Mouse (Mus musculus) adrenal gland, adult 2 months (tissue): ENCODE measurements around the gene Camsap1. TPM values are rescaled to one million over a fixed set of nuclear protein-coding genes. Genes with fewer than 3 reads are reported as not detected.

Experiments
- DNase-seq: peaks from one replicate; pipeline ENCODE4 v3.0.0; 2021
- polyA plus RNA-seq: library from polyadenylated mRNA; depleted of rRNA; stranded (reverse); fragments of >200 nt; gene quantifications from 2 replicates; pipeline ENCODE4 v1.2.3, GENCODE M21; 2012
- total RNA-seq, 2 experiments: library from RNA; stranded (reverse); gene quantifications; 2 replicates each; pipeline ENCODE4 v1.2.3; 2021

Camsap1 gene
- total and polyA plus RNA-seq, 3 experiments, result 5.5 to 32.6 (median 31.4) TPM

DNA sequence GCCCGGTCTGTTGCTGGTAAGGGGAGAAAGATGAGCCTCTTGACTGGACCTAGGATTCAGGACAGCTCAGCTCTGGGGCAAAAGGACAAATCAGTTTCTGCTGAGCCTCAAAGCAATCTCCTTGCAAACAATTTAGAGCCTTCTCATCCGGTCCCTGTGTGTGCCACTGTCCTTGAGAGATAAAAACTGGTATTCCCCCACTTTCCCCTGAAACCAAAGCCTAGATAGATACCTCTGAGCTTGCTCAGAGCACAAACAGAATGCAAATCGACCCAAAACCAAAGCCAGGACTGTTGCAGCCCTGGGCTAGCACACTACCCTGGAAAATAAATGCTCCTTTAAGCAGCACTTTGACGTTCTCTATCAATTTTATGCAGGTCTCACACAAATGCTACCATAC, 4.1 kb downstream of the Camsap1 start:
- DNase-seq, result peak; percentile 49

DNA sequence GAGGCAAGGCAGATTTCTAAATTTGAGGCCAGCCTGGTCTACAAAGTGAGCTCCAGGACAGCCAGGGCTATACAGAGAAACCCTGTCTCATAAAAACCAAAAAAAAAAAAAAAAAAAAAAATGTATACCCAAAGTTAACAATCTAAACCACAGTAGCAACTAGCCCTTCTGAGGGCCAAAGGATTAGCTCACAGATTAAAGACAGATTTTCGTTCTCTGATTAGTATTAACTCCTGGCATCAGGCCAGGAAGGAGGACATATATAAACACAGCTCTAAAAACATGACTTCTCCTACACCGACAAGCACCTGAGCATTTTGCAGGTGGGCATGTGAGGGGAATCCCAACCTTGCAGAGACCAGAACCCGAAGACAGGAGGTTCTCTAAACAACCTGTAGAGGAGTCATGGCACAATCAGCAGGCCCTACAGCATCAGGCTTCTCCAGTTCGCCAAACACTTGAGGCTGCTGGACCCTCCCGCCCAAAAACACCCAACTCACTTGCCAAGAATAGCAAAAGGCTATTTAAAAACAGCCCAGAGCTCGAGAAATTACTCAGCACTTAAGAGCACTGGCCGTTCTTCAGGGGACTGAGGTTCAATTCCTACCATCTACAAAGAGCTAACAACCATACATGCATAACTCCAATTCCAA, 5.4 kb downstream of the Camsap1 start:
- no peak for DNase-seq

- no peak for DNase-seq
Observed at GRCm38 (mm10) chr2:25975141-25975770, 7.8 kb downstream of the Camsap1 start.

- DNase-seq, result peak; percentile 17
Observed at GRCm38 (mm10) chr2:25970426-25970825, 12.7 kb downstream of the Camsap1 start.

DNA sequence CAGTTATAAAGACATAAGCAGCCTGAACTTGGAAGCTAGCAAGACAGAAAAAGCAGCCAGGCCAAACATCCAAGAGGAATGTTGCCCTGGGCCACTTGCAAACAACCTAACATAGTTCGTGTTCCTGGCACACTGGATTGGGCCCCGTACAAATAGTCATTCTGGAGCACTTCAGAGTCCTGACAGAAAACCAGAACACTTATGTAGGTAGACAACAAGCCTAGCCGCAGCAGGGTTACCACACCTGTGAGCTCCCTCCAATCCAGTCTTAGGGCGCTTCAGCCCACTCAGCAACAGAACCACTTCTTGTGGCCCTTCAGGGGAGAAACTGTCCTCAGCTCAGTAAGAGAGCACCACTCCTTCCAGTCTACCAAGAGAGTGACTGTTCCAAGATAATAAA, 13.8 kb downstream of the Camsap1 start:
- no peak for DNase-seq

DNA sequence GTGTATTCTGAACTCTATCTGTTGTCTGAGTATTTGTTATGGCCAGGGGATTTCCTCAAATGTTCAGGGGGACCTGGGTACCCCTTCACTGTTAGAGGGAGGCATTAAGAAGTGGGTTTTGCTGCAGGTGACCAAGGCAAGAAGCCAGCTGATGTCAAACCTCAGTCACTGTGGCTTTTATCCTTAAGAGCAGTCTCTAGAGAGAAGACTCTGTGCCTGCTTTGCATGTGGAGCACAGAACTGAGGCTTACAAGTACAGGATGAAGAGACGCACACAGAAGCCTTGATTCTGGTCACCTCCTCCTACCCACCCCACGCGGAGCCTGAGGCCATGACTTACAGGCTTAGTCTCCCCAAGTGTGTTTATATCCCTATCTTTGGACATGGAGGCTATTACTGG, 33.8 kb downstream of the Camsap1 start:
- no peak for DNase-seq

DNA sequence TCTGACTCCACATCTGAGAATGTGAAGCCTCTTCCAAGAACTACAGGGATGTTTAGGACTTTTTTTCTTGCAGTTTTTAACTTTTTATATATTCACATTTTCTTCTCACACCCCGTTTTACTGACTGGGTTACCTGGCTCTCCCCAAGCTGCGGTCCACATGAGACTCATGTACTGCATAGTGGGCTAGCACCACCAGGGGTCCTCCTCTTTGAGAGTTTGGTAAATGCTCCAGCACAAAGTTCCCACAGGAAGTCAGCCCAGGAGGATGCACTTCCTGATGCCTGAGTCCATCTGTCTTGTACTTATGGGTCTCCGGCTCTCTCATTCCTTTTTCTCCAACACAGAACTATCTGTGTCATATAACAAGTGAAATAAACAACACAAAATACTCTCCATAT, 35.1 kb downstream of the Camsap1 start:
- DNase-seq, result no peak

DNA sequence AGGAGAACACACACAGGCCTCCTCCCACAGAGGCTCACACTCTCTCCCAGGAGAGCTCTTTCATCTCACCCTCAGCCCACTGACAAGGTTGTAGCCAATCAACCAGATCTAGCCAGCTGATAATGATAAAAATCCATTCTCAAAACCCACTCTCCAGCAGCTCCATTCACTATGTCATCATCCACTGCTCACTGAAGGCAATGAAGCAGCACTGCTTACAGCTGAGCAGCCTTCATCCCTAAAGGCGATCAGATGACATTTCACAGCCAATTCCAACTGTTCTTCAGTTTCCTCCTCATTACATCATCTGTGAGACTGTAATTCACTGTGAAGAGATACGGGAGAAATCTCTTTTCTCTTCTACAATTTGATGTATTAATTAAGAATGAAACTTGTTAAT, 39.3 kb downstream of the Camsap1 start:
- DNase-seq, result no peak

- no peak for DNase-seq
Observed at GRCm38 (mm10) chr2:25940503-25940902, 42.6 kb downstream of the Camsap1 start.

- peak; percentile 24 for DNase-seq
Observed at GRCm38 (mm10) chr2:25931249-25931859, 51.7 kb downstream of the Camsap1 start.

DNA sequence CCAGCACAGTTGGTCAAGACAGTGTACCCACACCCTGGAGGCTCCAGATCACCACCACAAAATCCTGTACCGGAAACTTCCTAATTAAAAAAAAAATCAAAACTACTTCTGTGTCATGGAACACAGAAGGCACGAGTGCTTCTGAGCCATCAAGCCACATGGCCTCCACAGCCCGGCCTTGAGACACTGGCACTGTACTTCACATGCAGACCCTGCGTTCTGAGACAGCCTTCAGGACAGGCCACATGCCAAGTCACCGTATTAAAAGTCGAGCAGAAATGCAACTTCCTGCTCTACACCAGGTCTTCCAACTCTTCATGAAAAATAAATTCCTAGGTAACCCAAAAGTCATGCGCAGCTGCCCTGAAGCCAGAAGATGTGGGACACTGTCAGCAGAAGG, 55.3 kb downstream of the Camsap1 start:
- DNase-seq, result peak; percentile 54

DNA sequence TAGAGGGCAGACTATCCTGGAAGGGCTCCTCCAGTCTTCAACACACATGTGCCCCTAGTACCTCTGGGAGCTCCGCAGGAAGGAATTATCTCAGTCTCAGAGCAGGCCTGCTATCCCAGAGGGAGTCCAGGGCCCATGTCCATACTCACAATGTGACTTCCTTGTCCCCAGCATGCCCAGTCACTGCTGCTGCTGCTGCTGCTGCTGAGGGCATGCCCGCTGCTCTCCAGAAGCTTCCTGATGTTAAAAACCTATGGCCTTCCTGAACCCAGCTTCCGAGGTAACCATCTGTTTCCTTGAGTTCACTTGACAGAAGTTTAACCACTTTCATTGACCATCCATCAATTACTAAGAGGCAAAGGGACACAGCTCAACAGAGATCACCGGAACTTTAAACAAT, 58.1 kb downstream of the Camsap1 start:
- no peak for DNase-seq

GRCm38 (mm10) chr2:25923799-25924198, 59.3 kb downstream of the Camsap1 start:
- no peak for DNase-seq

- DNase-seq, result no peak
Observed at GRCm38 (mm10) chr2:25919972-25920371, 63.1 kb downstream of the Camsap1 start.

- DNase-seq, result no peak
Observed at GRCm38 (mm10) chr2:25918408-25918807, 64.7 kb downstream of the Camsap1 start.

GRCm38 (mm10) chr2:25914821-25915220, 68.3 kb downstream of the Camsap1 start:
- DNase-seq, result peak; percentile 57

GRCm38 (mm10) chr2:25914201-25914600, 68.9 kb downstream of the Camsap1 start:
- DNase-seq, result peak; percentile 52

DNA sequence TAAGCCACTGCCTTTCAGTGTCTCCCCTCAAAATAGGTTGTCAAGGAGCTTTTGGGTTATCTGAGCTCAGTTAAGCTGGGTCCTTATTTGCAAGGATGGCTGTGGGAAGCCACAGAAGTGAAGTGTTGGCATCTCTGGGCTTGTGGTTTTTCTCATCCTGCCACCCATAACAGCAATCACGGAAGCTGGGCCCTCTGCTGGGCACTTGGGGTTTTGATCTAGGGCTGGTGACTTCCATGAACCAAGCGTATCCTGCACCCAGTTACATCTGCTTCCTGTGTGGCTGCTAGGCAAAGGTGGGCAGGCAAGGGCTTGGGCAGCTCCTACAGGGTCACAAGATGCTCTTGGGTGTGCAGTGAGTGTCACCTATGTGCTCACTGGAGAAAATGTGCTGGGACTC, 69.8 kb downstream of the Camsap1 start:
- no peak for DNase-seq

GRCm38 (mm10) chr2:25909872-25910271, 73.2 kb downstream of the Camsap1 start:
- no peak for DNase-seq

- no peak for DNase-seq
Observed at GRCm38 (mm10) chr2:25898970-25899369, 84.1 kb downstream of the Camsap1 start.

GRCm38 (mm10) chr2:25892440-25892839, 90.6 kb downstream of the Camsap1 start:
- DNase-seq, result peak; percentile 24

DNA sequence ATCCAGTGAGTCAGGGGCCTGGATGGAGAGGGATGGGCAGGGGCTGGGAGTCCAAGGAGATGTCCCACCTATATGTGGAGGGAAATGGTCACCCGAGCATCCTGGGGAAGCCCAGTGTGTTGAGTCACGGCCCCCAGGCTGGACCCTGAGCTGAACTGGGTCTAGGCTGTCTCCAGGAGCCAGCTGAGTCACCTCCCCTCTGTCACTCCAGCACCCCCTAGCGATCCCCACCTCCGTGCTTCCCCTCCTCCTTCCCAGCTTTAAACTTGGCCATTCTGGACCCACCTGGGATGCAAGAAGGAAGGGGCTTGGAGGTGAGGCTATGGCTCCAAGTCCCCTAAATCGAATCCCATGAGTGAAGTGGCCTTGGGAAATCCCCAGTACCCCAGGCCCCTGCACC, 94.9 kb downstream of the Camsap1 start:
- peak; percentile 30 for DNase-seq

GRCm38 (mm10) chr2:25887226-25887625, 95.9 kb downstream of the Camsap1 start:
- DNase-seq, result no peak

- DNase-seq, result no peak
Observed at GRCm38 (mm10) chr2:25884756-25885155, 98.3 kb downstream of the Camsap1 start.
